Mouse (Mus musculus): ENCODE data around the gene Zmynd12. TPM values are rescaled to one million over a fixed set of nuclear protein-coding genes. Genes with fewer than 3 reads are reported as not detected.

Zmynd12 gene
- polyA plus RNA-seq, 1 experiment from 2014 or later, result 0.28 TPM

GRCm38 (mm10) chr4:119483051-119483450 lies 60.4 kb downstream of the Zmynd12 start:
- 57% methylated on average over 9 of the region's 9 CpGs for WGBS
- Histone ChIP-seq H3K9ac (ENCODE audit: low read length) (no peak overlapping the region), H3K27ac (ENCODE audit: low read length) (no peak overlapping the region), H3K9me3 (replicated peaks; ENCODE audit: control insufficient read depth, low read length) (no peaks in the 10 kb centered on the region), H3K4me2 (ENCODE audit: low read depth, low read length) (no peak overlapping the region), H3K4me3 (ENCODE audit: low read length) (no peak overlapping the region), H3K4me1 (ENCODE audit: control insufficient read depth, insufficient read depth, low read length) (no peaks in the 10 kb centered on the region), H3K27me3 (ENCODE audit: control insufficient read depth, insufficient read depth, low read length) (no peaks in the 10 kb centered on the region), H3K36me3 (ENCODE audit: control insufficient read depth, insufficient read depth) (no peaks in the 10 kb centered on the region)
- peak; percentile 49 for ATAC-seq (replicated peaks; ENCODE audit: extremely low read depth, insufficient read depth, low FRiP score)

DNA sequence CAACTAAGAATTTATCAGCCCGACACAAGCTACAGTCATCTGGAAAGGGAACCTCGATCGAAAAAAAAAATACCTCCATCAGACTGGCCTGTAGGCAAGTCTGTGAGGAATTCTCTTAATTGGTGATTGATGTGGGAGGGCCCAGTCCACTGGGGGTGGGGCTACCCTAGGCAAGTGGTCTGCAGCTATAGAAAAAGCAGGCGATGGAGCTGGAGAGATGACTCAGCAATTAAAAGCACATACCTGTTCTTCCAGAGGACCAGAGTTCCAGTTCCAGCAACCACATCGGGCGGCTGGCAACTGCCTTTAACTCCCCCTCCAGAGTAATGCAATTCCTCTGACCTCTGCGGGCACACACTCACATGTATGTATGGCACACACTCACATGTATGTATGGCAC lies 62.3 kb downstream of the Zmynd12 start:
- no peaks in the 10 kb centered on the region for H3K9me3 ChIP-seq (replicated peaks; ENCODE audit: control insufficient read depth, low read length)
- H3K4me2 ChIP-seq (ENCODE audit: low read depth, low read length), result no peak overlapping the region
- H3K4me3 ChIP-seq (ENCODE audit: low read length), result no peak overlapping the region
- ATAC-seq (replicated peaks; ENCODE audit: extremely low read depth, insufficient read depth, low FRiP score), result no peak
- no peak overlapping the region for H3K27ac ChIP-seq (ENCODE audit: low read length)
- no peaks in the 10 kb centered on the region for H3K36me3 ChIP-seq (ENCODE audit: control insufficient read depth, insufficient read depth)
- WGBS, result 67% methylated on average over 7 of the region's 7 CpGs
- H3K9ac ChIP-seq (ENCODE audit: low read length), result no peak overlapping the region
- H3K27me3 ChIP-seq (ENCODE audit: control insufficient read depth, insufficient read depth, low read length), result no peaks in the 10 kb centered on the region
- no peaks in the 10 kb centered on the region for H3K4me1 ChIP-seq (ENCODE audit: control insufficient read depth, insufficient read depth, low read length)

- H3K9me3 ChIP-seq (replicated peaks; ENCODE audit: control insufficient read depth, low read length), result peaks cover 4% of the 10 kb centered on the region
- no peak for ATAC-seq (replicated peaks; ENCODE audit: extremely low read depth, insufficient read depth, low FRiP score)
- 0 out of 2 replicates have a peak, but pooled peaks cover 2% of the 10 kb centered on the region for H3K4me1 ChIP-seq (ENCODE audit: control insufficient read depth, insufficient read depth, low read length)
- H3K27me3 ChIP-seq (ENCODE audit: control insufficient read depth, insufficient read depth, low read length), result peaks cover 14% of the 10 kb centered on the region
- no peaks in the 10 kb centered on the region for H3K36me3 ChIP-seq (ENCODE audit: control insufficient read depth, insufficient read depth)
- WGBS, result 88% methylated on average over 10 of the region's 10 CpGs
- H3K27ac ChIP-seq (ENCODE audit: low read length), result no peak overlapping the region
- no peak overlapping the region for H3K4me3 ChIP-seq (ENCODE audit: low read length)
- H3K9ac ChIP-seq (ENCODE audit: low read length), result no peak overlapping the region
- no peak overlapping the region for H3K4me2 ChIP-seq (ENCODE audit: low read depth, low read length)
Observed at GRCm38 (mm10) chr4:119489666-119490065, 67.1 kb downstream of the Zmynd12 start.

DNA sequence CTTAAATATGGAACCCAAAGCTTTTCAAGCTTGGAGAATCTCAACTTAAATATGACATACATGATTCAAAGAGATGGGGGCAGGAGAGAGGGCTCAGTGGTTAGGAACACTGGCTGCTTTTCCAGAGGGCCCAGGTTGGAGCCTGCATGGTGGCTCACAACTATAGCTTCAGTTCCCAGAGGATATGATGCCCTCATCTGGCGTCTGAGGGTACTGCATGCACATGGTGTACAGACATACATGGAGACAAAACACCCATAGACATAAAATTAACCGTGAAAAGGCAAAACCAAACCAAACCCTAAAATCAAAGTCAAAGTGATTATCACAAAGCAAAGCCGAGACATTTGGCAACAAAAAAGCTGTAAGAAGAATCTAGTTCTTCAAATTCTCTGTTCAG lies 68.2 kb downstream of the Zmynd12 start:
- WGBS, result 77% methylated on average over 3 of the region's 3 CpGs

DNA sequence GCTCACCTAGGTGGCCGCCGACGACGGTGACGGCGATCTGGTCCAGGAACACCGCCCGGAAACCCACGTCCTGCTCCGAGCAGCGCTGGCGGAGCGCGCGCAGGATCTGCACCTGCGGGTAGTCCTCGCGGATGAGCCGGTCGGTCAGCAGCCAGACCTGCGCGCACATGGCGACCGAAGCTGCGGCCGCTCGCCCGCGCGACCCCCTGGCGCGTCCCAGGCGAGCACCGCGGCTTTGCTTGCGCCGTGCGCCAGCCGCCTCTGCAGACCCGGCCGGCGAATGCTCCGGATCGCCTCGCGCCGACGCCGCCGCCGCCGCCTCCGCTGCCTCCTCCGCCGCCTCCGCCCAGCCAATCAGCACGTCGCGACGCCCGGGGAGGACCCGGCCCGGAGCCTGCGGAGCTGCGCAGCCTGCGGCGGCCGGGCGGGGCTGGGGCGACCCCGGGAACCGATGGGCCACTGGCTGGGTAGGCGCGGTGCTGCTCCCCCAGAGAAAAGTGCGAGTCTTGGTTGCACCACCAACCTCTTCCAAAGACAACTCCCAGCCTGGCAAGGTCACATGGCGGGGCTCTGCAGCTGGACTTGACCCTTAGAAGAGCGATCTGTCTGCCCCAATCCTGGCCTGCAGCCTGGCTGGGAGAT lies 69.8 kb downstream of the Zmynd12 start, which contains the start of gene Rimkla:
Gene Rimkla (minus strand): TSS at position 338 of the 642 bp plus-strand sequence.
- under 1% methylated on average over 77 of the region's 77 CpGs for WGBS
- peak; percentile 84 for ATAC-seq (replicated peaks; ENCODE audit: extremely low read depth, insufficient read depth, low FRiP score)
- Histone ChIP-seq H3K36me3 (ENCODE audit: control insufficient read depth, insufficient read depth) (no peaks in the 10 kb centered on the region), H3K4me2 (ENCODE audit: low read depth, low read length) (peak within 1 kb of the TSS; percentile 76), H3K4me1 (ENCODE audit: control insufficient read depth, insufficient read depth, low read length) (0 out of 2 replicates have a peak, but pooled peaks cover 2% of the 10 kb centered on the region), H3K27me3 (ENCODE audit: control insufficient read depth, insufficient read depth, low read length) (peaks cover 14% of the 10 kb centered on the region), H3K27ac (ENCODE audit: low read length) (no peak within 1 kb of the TSS), H3K9ac (ENCODE audit: low read length) (peak within 1 kb of the TSS; percentile 67), H3K9me3 (replicated peaks; ENCODE audit: control insufficient read depth, low read length) (peaks cover 4% of the 10 kb centered on the region), H3K4me3 (ENCODE audit: low read length) (peak within 1 kb of the TSS; percentile 69)

More for the DNA sequence above, 68.2 kb downstream of the Zmynd12 start:
- peaks cover 4% of the 10 kb centered on the region for H3K9me3 ChIP-seq (replicated peaks; ENCODE audit: control insufficient read depth, low read length)
- no peak overlapping the region for H3K4me3 ChIP-seq (ENCODE audit: low read length)
- ATAC-seq (replicated peaks; ENCODE audit: extremely low read depth, insufficient read depth, low FRiP score), result no peak
- no peak overlapping the region for H3K4me2 ChIP-seq (ENCODE audit: low read depth, low read length)
- no peak overlapping the region for H3K27ac ChIP-seq (ENCODE audit: low read length)
- H3K36me3 ChIP-seq (ENCODE audit: control insufficient read depth, insufficient read depth), result no peaks in the 10 kb centered on the region
- no peak overlapping the region for H3K9ac ChIP-seq (ENCODE audit: low read length)
- H3K4me1 ChIP-seq (ENCODE audit: control insufficient read depth, insufficient read depth, low read length), result 0 out of 2 replicates have a peak, but pooled peaks cover 2% of the 10 kb centered on the region
- H3K27me3 ChIP-seq (ENCODE audit: control insufficient read depth, insufficient read depth, low read length), result peaks cover 14% of the 10 kb centered on the region

- no peak for ATAC-seq (replicated peaks; ENCODE audit: extremely low read depth, insufficient read depth, low FRiP score)
- Histone ChIP-seq H3K4me2 (ENCODE audit: low read depth, low read length) (peak overlapping the region; percentile 76), H3K27me3 (ENCODE audit: control insufficient read depth, insufficient read depth, low read length) (peaks cover 14% of the 10 kb centered on the region), H3K4me3 (ENCODE audit: low read length) (peak overlapping the region; percentile 69), H3K36me3 (ENCODE audit: control insufficient read depth, insufficient read depth) (no peaks in the 10 kb centered on the region), H3K9me3 (replicated peaks; ENCODE audit: control insufficient read depth, low read length) (peaks cover 4% of the 10 kb centered on the region), H3K9ac (ENCODE audit: low read length) (peak overlapping the region; percentile 67), H3K4me1 (ENCODE audit: control insufficient read depth, insufficient read depth, low read length) (0 out of 2 replicates have a peak, but pooled peaks cover 2% of the 10 kb centered on the region), H3K27ac (ENCODE audit: low read length) (no peak overlapping the region)
- 42% methylated on average over 10 of the region's 10 CpGs for WGBS
Observed at GRCm38 (mm10) chr4:119492933-119493327, 70.3 kb downstream of the Zmynd12 start.

- Histone ChIP-seq H3K4me3 (ENCODE audit: low read length) (no peak overlapping the region), H3K27ac (ENCODE audit: low read length) (no peak overlapping the region), H3K4me2 (ENCODE audit: low read depth, low read length) (no peak overlapping the region), H3K4me1 (ENCODE audit: control insufficient read depth, insufficient read depth, low read length) (no peaks in the 10 kb centered on the region), H3K27me3 (ENCODE audit: control insufficient read depth, insufficient read depth, low read length) (peaks cover 5% of the 10 kb centered on the region), H3K9ac (ENCODE audit: low read length) (no peak overlapping the region), H3K36me3 (ENCODE audit: control insufficient read depth, insufficient read depth) (no peaks in the 10 kb centered on the region), H3K9me3 (replicated peaks; ENCODE audit: control insufficient read depth, low read length) (no peaks in the 10 kb centered on the region)
- no peak for ATAC-seq (replicated peaks; ENCODE audit: extremely low read depth, insufficient read depth, low FRiP score)
- 69% methylated on average over 5 of the region's 5 CpGs for WGBS
Observed at GRCm38 (mm10) chr4:119498319-119498848, 75.8 kb downstream of the Zmynd12 start.

DNA sequence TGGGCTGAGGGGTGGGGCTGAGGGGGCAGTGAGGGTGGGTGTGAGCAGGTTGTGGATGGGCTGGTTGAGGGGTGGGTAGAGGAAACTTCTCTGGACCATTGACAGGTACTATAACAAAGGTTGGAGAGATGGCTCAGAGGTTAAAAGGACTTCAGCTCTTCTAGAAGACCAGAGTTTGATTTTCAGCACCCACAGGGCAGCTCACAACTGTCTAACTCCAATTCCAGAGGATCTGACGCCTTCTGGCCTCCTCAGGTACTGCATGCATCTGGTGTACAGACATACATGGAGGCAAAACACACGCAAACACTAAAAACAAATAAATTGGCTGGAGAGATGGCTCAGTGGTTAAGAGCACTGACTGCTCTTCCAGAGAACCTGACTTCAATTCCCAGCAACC lies 89.0 kb downstream of the Zmynd12 start:
- ATAC-seq (replicated peaks; ENCODE audit: extremely low read depth, insufficient read depth, low FRiP score), result no peak
- Histone ChIP-seq H3K4me2 (ENCODE audit: low read depth, low read length) (no peak overlapping the region), H3K9me3 (replicated peaks; ENCODE audit: control insufficient read depth, low read length) (no peaks in the 10 kb centered on the region; the same call in none of the 2 replicates), H3K4me1 (ENCODE audit: control insufficient read depth, insufficient read depth, low read length) (peaks cover 15% of the 10 kb centered on the region), H3K9ac (ENCODE audit: low read length) (no peak overlapping the region), H3K27ac (ENCODE audit: low read length) (no peak overlapping the region), H3K36me3 (ENCODE audit: control insufficient read depth, insufficient read depth) (no peaks in the 10 kb centered on the region), H3K4me3 (ENCODE audit: low read length) (no peak overlapping the region), H3K27me3 (ENCODE audit: control insufficient read depth, insufficient read depth, low read length) (no peaks in the 10 kb centered on the region)
- 82% methylated on average over 2 of the region's 2 CpGs for WGBS

GRCm38 (mm10) chr4:119512731-119513141 lies 90.1 kb downstream of the Zmynd12 start:
- Histone ChIP-seq H3K36me3 (ENCODE audit: control insufficient read depth, insufficient read depth) (no peaks in the 10 kb centered on the region), H3K27ac (ENCODE audit: low read length) (peak overlapping the region; percentile 78), H3K9ac (ENCODE audit: low read length) (no peak overlapping the region), H3K4me1 (ENCODE audit: control insufficient read depth, insufficient read depth, low read length) (peaks cover 15% of the 10 kb centered on the region), H3K4me2 (ENCODE audit: low read depth, low read length) (peak overlapping the region; percentile 38; the same call in 1 of the 2 replicates), H3K9me3 (replicated peaks; ENCODE audit: control insufficient read depth, low read length) (no peaks in the 10 kb centered on the region; the same call in none of the 2 replicates), H3K27me3 (ENCODE audit: control insufficient read depth, insufficient read depth, low read length) (no peaks in the 10 kb centered on the region), H3K4me3 (ENCODE audit: low read length) (no peak overlapping the region)
- 11% methylated on average over 3 of the region's 3 CpGs for WGBS
- peak; percentile 97 for ATAC-seq (replicated peaks; ENCODE audit: extremely low read depth, insufficient read depth, low FRiP score)

Data from heart, embryonic 16.5 days (tissue).